23 mouse cellular contexts compared by ENCODE assay signal in the genomic region with DNA sequence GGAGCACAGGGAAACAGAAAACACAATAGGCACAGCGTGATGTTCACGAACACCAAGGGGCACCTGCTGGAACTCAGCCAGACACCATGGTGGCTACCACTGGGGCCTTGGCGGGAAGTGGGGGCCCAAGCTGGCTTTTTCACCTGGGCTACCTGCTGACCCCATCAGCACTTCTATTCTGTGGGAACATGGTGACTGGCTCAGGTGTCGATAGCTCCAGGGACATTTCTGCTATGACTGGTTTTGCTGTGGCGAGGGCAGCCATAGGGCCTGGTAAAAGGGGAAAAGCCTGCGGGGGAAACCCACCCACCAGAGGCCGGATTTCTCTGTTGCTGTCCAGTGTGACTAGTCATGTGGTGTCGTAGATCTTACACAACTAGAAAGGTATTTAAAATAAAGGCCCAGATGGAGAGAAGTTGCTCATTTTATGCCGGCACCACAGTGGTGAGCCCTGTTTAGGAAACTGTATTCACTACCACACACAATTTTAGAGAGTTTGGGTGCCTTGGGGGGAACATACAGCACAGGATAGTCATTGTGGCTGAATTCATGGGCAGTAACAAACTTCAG.
"Had no signal": no experiment of that assay in that cellular context is flagged by ENCODE, and none has a peak within 500 bp of the region (broad histone marks: within the 10 kb centered on the region; RNA-seq: fewer than 3 reads in every experiment).

No protein-coding gene starts in this region.

- H3K4me1 ChIP-seq: hindbrain, embryonic 13.5 days; hindbrain, embryonic 15.5 days; intestine, embryonic 15.5 days; limb, embryonic 15.5 days; liver, embryonic 12.5 days had no signal

- ATAC-seq: inflammation-experienced regulatory T-cells, adult 6 months; intestine, embryonic 15.5 days; intestine, postnatal 0 days; liver, embryonic 12.5 days had no signal

- H3K27ac ChIP-seq: heart, embryonic 10.5 days; hindbrain, embryonic 13.5 days; hindbrain, embryonic 15.5 days; intestine, embryonic 15.5 days; limb, embryonic 13.5 days; limb, embryonic 15.5 days; liver, embryonic 12.5 days had no signal

- H3K36me3 ChIP-seq: heart, embryonic 10.5 days; hindbrain, embryonic 13.5 days; hindbrain, embryonic 15.5 days; intestine, embryonic 15.5 days; limb, embryonic 15.5 days; liver, embryonic 12.5 days had no signal

- H3K4me2 ChIP-seq: heart, embryonic 12.5 days; hindbrain, embryonic 13.5 days; hindbrain, embryonic 15.5 days; intestine, embryonic 15.5 days; limb, embryonic 13.5 days; limb, embryonic 15.5 days; liver, embryonic 12.5 days had no signal

- H3K9me3 ChIP-seq: heart, embryonic 10.5 days; heart, embryonic 12.5 days; hindbrain, embryonic 13.5 days; hindbrain, embryonic 15.5 days; intestine, embryonic 15.5 days; limb, embryonic 13.5 days; limb, embryonic 15.5 days; liver, embryonic 12.5 days had no signal

- DNase-seq: gastrocnemius, postnatal 14 days; gastrocnemius, postnatal 36 days; heart, adult 18-20 months; heart, postnatal 10 days; heart, postnatal 36 days; kidney, adult 18-20 months; kidney, adult 8-10 months; kidney, postnatal 10 days; kidney, postnatal 25 days; kidney, postnatal 4 days; layer of hippocampus, adult 9-11 months; layer of hippocampus, postnatal 36 days; left cerebral cortex, postnatal 4 days had no signal

- H3K9ac ChIP-seq: heart, embryonic 12.5 days; hindbrain, embryonic 13.5 days; hindbrain, embryonic 15.5 days; intestine, embryonic 15.5 days; limb, embryonic 13.5 days; limb, embryonic 15.5 days; liver, embryonic 12.5 days had no signal

- H3K27me3 ChIP-seq: heart, embryonic 12.5 days; hindbrain, embryonic 13.5 days; hindbrain, embryonic 15.5 days; intestine, embryonic 15.5 days; liver, embryonic 12.5 days had no signal

- H3K4me3 ChIP-seq: heart, embryonic 10.5 days; heart, embryonic 12.5 days; hindbrain, embryonic 13.5 days; hindbrain, embryonic 15.5 days; intestine, embryonic 15.5 days; limb, embryonic 13.5 days; limb, embryonic 15.5 days; liver, embryonic 12.5 days had no signal
